ENCODE assay signal across 12 mouse cellular contexts in genomic region chr6:125597716-125598115, GRCm38 (mm10).
"Had no signal": no experiment of that assay in that cellular context is flagged by ENCODE, and none has a peak within 500 bp of the region (broad histone marks: within the 10 kb centered on the region; RNA-seq: fewer than 3 reads in every experiment).

No protein-coding gene starts in this region.

- H3K9ac ChIP-seq: liver, embryonic 14.5 days had no signal

- H3K27ac ChIP-seq: liver, embryonic 14.5 days; stomach, postnatal 0 days had no signal

- DNase-seq: lung, adult 2 months; lung, postnatal 10 days; lung, postnatal 4 days; midbrain, embryonic 14.5 days; right cerebral cortex, postnatal 14 days; right cerebral cortex, postnatal 4 days; thymus, adult 2 months; thymus, postnatal 14 days had no signal

- H3K4me2 ChIP-seq: liver, embryonic 11.5 days; midbrain, embryonic 11.5 days had no signal
